Mouse (Mus musculus) midbrain, embryonic 13.5 days (tissue): ENCODE results near the gene Ctcf. TPM values are rescaled to one million over a fixed set of nuclear protein-coding genes. Genes with fewer than 3 reads are reported as not detected.
A peak's percentile ranks its signal among the peaks of the same experiment; 100 is the strongest.

Experiments
- ATAC-seq: fragments of 200-750 bp; cut with Nextera tagmentation; 2 replicates; pipeline ENCODE4 v1.8.0; 2017; ENCODE audit warnings: mild to moderate bottlenecking, moderate TSS enrichment, moderate library complexity
- H3K27ac ChIP-seq: fragments of 300-500 bp; sonication (generic); 2 replicates; pipeline ENCODE4 v1.5.1; 2015; ENCODE audit warnings: inconsistent platforms, mild to moderate bottlenecking, moderate library complexity
- H3K27me3 ChIP-seq: fragments of 300-500 bp; sonication (generic); 2 replicates; pipeline ENCODE4 v1.6.1; 2015; ENCODE audit warnings: mild to moderate bottlenecking, inconsistent platforms
- H3K36me3 ChIP-seq: fragments of 300-500 bp; sonication (generic); 2 replicates; pipeline ENCODE4 v1.6.1; 2015; ENCODE audit warnings: mild to moderate bottlenecking, inconsistent platforms
- H3K4me1 ChIP-seq: fragments of 300-500 bp; sonication (generic); replicated peaks from 2 replicates; pipeline ENCODE4 v1.6.1; 2015; ENCODE audit warnings: inconsistent platforms
- H3K4me2 ChIP-seq: fragments of 300-500 bp; sonication (generic); replicated peaks from 2 replicates; pipeline ENCODE4 v1.6.1; 2015; ENCODE audit warnings: moderate library complexity, mild to moderate bottlenecking, inconsistent platforms
- H3K4me3 ChIP-seq: fragments of 300-500 bp; sonication (generic); replicated peaks from 2 replicates; pipeline ENCODE4 v1.5.1; 2015; ENCODE audit warnings: mild to moderate bottlenecking, inconsistent platforms
- H3K9ac ChIP-seq: fragments of 300-500 bp; sonication (generic); replicated peaks from 2 replicates; pipeline ENCODE4 v1.6.1; 2015; ENCODE audit warnings: mild to moderate bottlenecking, inconsistent platforms
- H3K9me3 ChIP-seq: fragments of 300-500 bp; sonication (generic); 2 replicates; pipeline ENCODE4 v1.6.1; 2016; ENCODE audit warnings: mild to moderate bottlenecking, inconsistent platforms
- WGBS: fragments of 180-500 bp; shearing (Covaris S2); methylation state at CpG from one replicate; pipeline ENCODE4 v1.1.7; 2015; 5-methylcytosine and 5-hydroxymethylcytosine counted together
- polyA plus RNA-seq: library from polyadenylated mRNA; unstranded; fragments of >200 nt; fragmentation: Nextera tagmentation; extraction: Ambion mirVana; gene quantifications from 2 replicates; pipeline ENCODE4 v1.2.1, GENCODE M21; 2015

Ctcf gene
- polyA plus RNA-seq, 1 experiment from 2014 or later, result 136 TPM

- no peak overlapping the region for H3K9ac ChIP-seq
- 95% methylated on average over 2 of the region's 2 CpGs for WGBS
- no peak for ATAC-seq
- H3K4me2 ChIP-seq, result peak overlapping the region; percentile 86
- H3K36me3 ChIP-seq, result peaks cover 4% of the 10 kb centered on the region; the same call in 1 of the 2 replicates
- H3K27me3 ChIP-seq, result no peaks in the 10 kb centered on the region
- peak overlapping the region; percentile 86 for H3K4me3 ChIP-seq
- H3K27ac ChIP-seq, result no peak overlapping the region
- H3K9me3 ChIP-seq, result no peaks in the 10 kb centered on the region
- H3K4me1 ChIP-seq, result peaks cover 33% of the 10 kb centered on the region
Observed at GRCm38 (mm10) chr8:105634771-105635458, 1.5 kb upstream of the Ctcf start.

GRCm38 (mm10) chr8:105635481-105635880 lies 887 bp upstream of the Ctcf start:
- ATAC-seq, result no peak
- WGBS, result 2% methylated on average over 11 of the region's 11 CpGs
- Histone ChIP-seq H3K27ac (peak overlapping the region; percentile 97; the same call in 1 of the 2 replicates), H3K4me2 (peak overlapping the region; percentile 86), H3K9ac (peak overlapping the region; percentile 69), H3K27me3 (no peaks in the 10 kb centered on the region), H3K4me1 (peaks cover 37% of the 10 kb centered on the region), H3K4me3 (peak overlapping the region; percentile 86), H3K36me3 (peaks cover 4% of the 10 kb centered on the region; the same call in 1 of the 2 replicates), H3K9me3 (no peaks in the 10 kb centered on the region)

GRCm38 (mm10) chr8:105636963-105637510 lies 669 bp downstream of the Ctcf start, which contains the start of gene Agrp:
Gene Agrp, minus strand, starts transcription at chr8:105637393.
- ATAC-seq, result peak; percentile 46
- H3K27ac ChIP-seq, result peak within 1 kb of the TSS; percentile 97
- under 1% methylated on average over 59 of the region's 63 CpGs for WGBS
- peak within 1 kb of the TSS; percentile 86 for H3K4me2 ChIP-seq
- H3K4me1 ChIP-seq, result peaks cover 39% of the 10 kb centered on the region
- peak within 1 kb of the TSS; percentile 88 for H3K9ac ChIP-seq
- H3K9me3 ChIP-seq, result no peaks in the 10 kb centered on the region
- no peaks in the 10 kb centered on the region for H3K27me3 ChIP-seq
- peak within 1 kb of the TSS; percentile 86 for H3K4me3 ChIP-seq
- peaks cover 4% of the 10 kb centered on the region; the same call in 1 of the 2 replicates for H3K36me3 ChIP-seq

- H3K4me2 ChIP-seq, result peak overlapping the region; percentile 86
- no peaks in the 10 kb centered on the region for H3K27me3 ChIP-seq
- peak overlapping the region; percentile 97 for H3K27ac ChIP-seq
- under 1% methylated on average over 11 of the region's 11 CpGs for WGBS
- H3K9ac ChIP-seq, result peak overlapping the region; percentile 88
- H3K9me3 ChIP-seq, result no peaks in the 10 kb centered on the region
- ATAC-seq, result no peak
- H3K4me1 ChIP-seq, result peaks cover 39% of the 10 kb centered on the region
- peaks cover 4% of the 10 kb centered on the region; the same call in 1 of the 2 replicates for H3K36me3 ChIP-seq
- H3K4me3 ChIP-seq, result peak overlapping the region; percentile 86
Observed at GRCm38 (mm10) chr8:105637601-105638041, 1.3 kb downstream of the Ctcf start.

GRCm38 (mm10) chr8:105638510-105638909 lies 2.1 kb downstream of the Ctcf start:
- no peaks in the 10 kb centered on the region for H3K9me3 ChIP-seq
- ATAC-seq, result no peak
- peak overlapping the region; percentile 86 for H3K4me3 ChIP-seq
- H3K27ac ChIP-seq, result no peak overlapping the region
- H3K4me2 ChIP-seq, result peak overlapping the region; percentile 86
- no peaks in the 10 kb centered on the region for H3K27me3 ChIP-seq
- H3K36me3 ChIP-seq, result peaks cover 5% of the 10 kb centered on the region; the same call in 1 of the 2 replicates
- peaks cover 39% of the 10 kb centered on the region for H3K4me1 ChIP-seq
- 85% methylated on average over 4 of the region's 4 CpGs for WGBS
- H3K9ac ChIP-seq, result peak overlapping the region; percentile 88

- H3K4me1 ChIP-seq, result peaks cover 38% of the 10 kb centered on the region
- no peak overlapping the region for H3K27ac ChIP-seq
- WGBS, result 89% methylated on average over 1 of the region's 1 CpGs
- no peak overlapping the region for H3K4me3 ChIP-seq
- H3K27me3 ChIP-seq, result no peaks in the 10 kb centered on the region
- H3K9me3 ChIP-seq, result no peaks in the 10 kb centered on the region
- peaks cover 14% of the 10 kb centered on the region for H3K36me3 ChIP-seq
- ATAC-seq, result no peak
- no peak overlapping the region for H3K4me2 ChIP-seq
- H3K9ac ChIP-seq, result no peak overlapping the region
Observed at GRCm38 (mm10) chr8:105639835-105640234, 3.5 kb downstream of the Ctcf start.

- H3K4me2 ChIP-seq, result no peak overlapping the region
- no peak overlapping the region for H3K9ac ChIP-seq
- H3K4me3 ChIP-seq, result no peak overlapping the region
- WGBS, result 88% methylated on average over 2 of the region's 2 CpGs
- H3K36me3 ChIP-seq, result peaks cover 21% of the 10 kb centered on the region
- H3K9me3 ChIP-seq, result no peaks in the 10 kb centered on the region
- peaks cover 31% of the 10 kb centered on the region for H3K4me1 ChIP-seq
- no peak overlapping the region for H3K27ac ChIP-seq
- no peaks in the 10 kb centered on the region for H3K27me3 ChIP-seq
- no peak for ATAC-seq
Observed at GRCm38 (mm10) chr8:105640511-105640910, 4.1 kb downstream of the Ctcf start.

- H3K4me3 ChIP-seq, result no peak overlapping the region
- 100% methylated on average over 1 of the region's 1 CpGs for WGBS
- no peaks in the 10 kb centered on the region for H3K9me3 ChIP-seq
Observed at GRCm38 (mm10) chr8:105645205-105645604, 8.8 kb downstream of the Ctcf start.

GRCm38 (mm10) chr8:105648929-105649328 lies 12.6 kb downstream of the Ctcf start:
- H3K36me3 ChIP-seq, result peaks cover 45% of the 10 kb centered on the region
- no peak overlapping the region for H3K4me3 ChIP-seq
- no peak overlapping the region for H3K9ac ChIP-seq
- no peak overlapping the region for H3K4me2 ChIP-seq
- no peaks in the 10 kb centered on the region for H3K9me3 ChIP-seq
- H3K27me3 ChIP-seq, result no peaks in the 10 kb centered on the region
- ATAC-seq, result no peak
- H3K4me1 ChIP-seq, result no peaks in the 10 kb centered on the region
- 98% methylated on average over 1 of the region's 1 CpGs for WGBS
- H3K27ac ChIP-seq, result no peak overlapping the region

More at GRCm38 (mm10) chr8:105645205-105645604, 8.8 kb downstream of the Ctcf start:
- Histone ChIP-seq H3K27me3 (no peaks in the 10 kb centered on the region), H3K4me1 (peaks cover 3% of the 10 kb centered on the region), H3K27ac (no peak overlapping the region), H3K4me2 (no peak overlapping the region), H3K9ac (no peak overlapping the region), H3K36me3 (peaks cover 36% of the 10 kb centered on the region)
- ATAC-seq, result no peak

- Histone ChIP-seq H3K27me3 (no peaks in the 10 kb centered on the region), H3K9me3 (no peaks in the 10 kb centered on the region), H3K4me2 (no peak overlapping the region), H3K4me1 (peaks cover 9% of the 10 kb centered on the region; the same call in 1 of the 2 replicates), H3K36me3 (peaks cover 17% of the 10 kb centered on the region), H3K9ac (no peak overlapping the region), H3K27ac (no peak overlapping the region), H3K4me3 (no peak overlapping the region)
- no peak for ATAC-seq
Observed at GRCm38 (mm10) chr8:105657641-105658040, 21.3 kb downstream of the Ctcf start.

GRCm38 (mm10) chr8:105661167-105661566 lies 24.8 kb downstream of the Ctcf start:
- ATAC-seq, result no peak
- peaks cover 23% of the 10 kb centered on the region for H3K36me3 ChIP-seq
- 89% methylated on average over 3 of the region's 3 CpGs for WGBS

GRCm38 (mm10) chr8:105677891-105678290 lies 41.5 kb downstream of the Ctcf start:
- WGBS, result 93% methylated on average over 1 of the region's 1 CpGs
- Histone ChIP-seq H3K36me3 (peaks cover 94% of the 10 kb centered on the region), H3K27ac (no peak overlapping the region), H3K4me3 (no peak overlapping the region), H3K4me1 (no peaks in the 10 kb centered on the region), H3K9ac (no peak overlapping the region), H3K4me2 (no peak overlapping the region), H3K27me3 (no peaks in the 10 kb centered on the region), H3K9me3 (no peaks in the 10 kb centered on the region)
- ATAC-seq, result no peak

More at GRCm38 (mm10) chr8:105661167-105661566, 24.8 kb downstream of the Ctcf start:
- Histone ChIP-seq H3K4me2 (no peak overlapping the region), H3K9me3 (no peaks in the 10 kb centered on the region), H3K4me3 (no peak overlapping the region), H3K4me1 (peaks cover 6% of the 10 kb centered on the region; the same call in 1 of the 2 replicates), H3K27me3 (no peaks in the 10 kb centered on the region), H3K9ac (no peak overlapping the region), H3K27ac (no peak overlapping the region)
